Mouse (Mus musculus) erythroblast, embryonic 14.5 days (primary cell): ENCODE measurements around the gene Frat2. TPM values are rescaled to one million over a fixed set of nuclear protein-coding genes. Genes with fewer than 3 reads are reported as not detected.
"Not testable (repeated sequence)": the region's sequence is repeated elsewhere in the genome, so short reads cannot be mapped to it uniquely, and the experiment has no call there.

Source experiments
- H3K27me3 ChIP-seq: 2 replicates; pipeline ENCODE4 v1.6.1; 2012; ENCODE audit warnings: inconsistent platforms; ENCODE audit not compliant: control insufficient read depth
- H3K36me3 ChIP-seq: 2 replicates; pipeline ENCODE4 v1.6.1; 2012; ENCODE audit warnings: mild to moderate bottlenecking, inconsistent platforms; ENCODE audit not compliant: control insufficient read depth
- H3K4me1 ChIP-seq: 2 replicates; pipeline ENCODE4 v1.6.1; 2012; ENCODE audit warnings: inconsistent platforms; ENCODE audit not compliant: control insufficient read depth
- H3K4me3 ChIP-seq: replicated peaks from 2 replicates; pipeline ENCODE3; 2012; ENCODE audit warnings: moderate library complexity, mild to moderate bottlenecking, inconsistent platforms
- H3K9me3 ChIP-seq: 2 replicates; pipeline ENCODE4 v1.6.1; 2012; ENCODE audit warnings: low read length, inconsistent platforms, mixed read lengths; ENCODE audit not compliant: control insufficient read depth
- GATA1 ChIP-seq: IDR thresholded peaks from 2 replicates; pipeline ENCODE4 v1.6.1; 2012; ENCODE audit warnings: low read length, inconsistent platforms, mixed read lengths
- TAL1 ChIP-seq: IDR thresholded peaks from 3 replicates; pipeline ENCODE4 v1.6.1; 2012; ENCODE audit warnings: low read length, inconsistent platforms, mixed read lengths
- polyA plus RNA-seq: library from polyadenylated mRNA; stranded (reverse); fragments of >175 nt; gene quantifications from 2 replicates; pipeline ENCODE4 v1.2.3, GENCODE M21; 2012

Frat2 gene
- polyA plus RNA-seq, 1 experiment: 8.4 TPM

DNA sequence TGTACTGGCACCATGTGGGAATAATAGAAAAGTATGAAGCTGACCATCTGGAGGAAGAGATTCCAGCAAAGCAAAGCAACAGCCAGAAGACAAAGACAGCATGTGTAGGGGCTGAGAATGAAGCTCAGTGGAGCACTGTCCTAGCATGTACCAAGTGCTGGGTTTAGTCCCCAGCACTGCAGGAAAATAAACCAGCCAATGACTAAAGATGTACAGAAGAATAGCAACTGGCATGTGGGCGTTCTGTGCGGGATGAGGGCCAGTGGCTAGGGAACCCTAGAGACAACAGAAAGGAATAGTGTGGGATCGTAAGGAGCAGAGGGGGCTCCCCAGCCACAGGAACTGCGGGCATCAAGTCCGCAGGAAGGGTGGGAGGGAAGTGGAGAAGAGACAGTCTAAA lies 21.4 kb upstream of the Frat2 start:
- TF ChIP-seq GATA1 (no peak), TAL1 (no peak)
- Histone ChIP-seq H3K27me3 (no peaks in the 10 kb centered on the region), H3K4me3 (no peak overlapping the region), H3K9me3 (no peaks in the 10 kb centered on the region), H3K4me1 (peaks cover 13% of the 10 kb centered on the region), H3K36me3 (peaks cover 90% of the 10 kb centered on the region)

DNA sequence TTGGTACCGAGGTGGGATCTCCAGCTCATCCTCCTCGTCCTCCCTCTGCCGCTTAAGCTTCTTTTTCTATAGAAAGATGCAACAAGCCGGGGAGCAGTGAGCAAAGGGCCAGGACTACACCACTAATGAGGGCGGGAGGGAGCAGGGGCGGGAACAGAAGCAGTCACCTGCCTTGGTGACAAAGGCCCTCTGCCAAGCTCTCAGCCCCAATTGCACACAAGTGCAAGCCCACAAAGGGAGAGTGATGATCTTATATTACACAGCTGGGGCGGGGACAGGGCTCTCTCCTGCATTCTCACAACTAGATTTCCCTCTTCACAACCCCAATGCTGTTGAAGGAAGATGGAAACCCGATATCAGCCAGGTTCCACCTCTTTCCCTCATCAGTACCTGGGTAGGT lies 18.8 kb upstream of the Frat2 start:
- no peak overlapping the region for H3K4me3 ChIP-seq
- peaks cover 4% of the 10 kb centered on the region; the same call in 1 of the 2 replicates for H3K4me1 ChIP-seq
- no peaks in the 10 kb centered on the region for H3K27me3 ChIP-seq
- peaks cover 92% of the 10 kb centered on the region for H3K36me3 ChIP-seq
- H3K9me3 ChIP-seq: peaks cover 2% of the 10 kb centered on the region; the same call in 1 of the 2 replicates
- TF ChIP-seq GATA1: no peak

GRCm38 (mm10) chr19:41857816-41858310 lies 9.9 kb upstream of the Frat2 start:
- Histone ChIP-seq H3K4me3 (no peak overlapping the region), H3K27me3 (no peaks in the 10 kb centered on the region), H3K4me1 (peaks cover 26% of the 10 kb centered on the region), H3K9me3 (peaks cover under 1% of the 10 kb centered on the region), H3K36me3 (peaks cover 26% of the 10 kb centered on the region)
- TF ChIP-seq TAL1 (no peak), GATA1 (no peak)

DNA sequence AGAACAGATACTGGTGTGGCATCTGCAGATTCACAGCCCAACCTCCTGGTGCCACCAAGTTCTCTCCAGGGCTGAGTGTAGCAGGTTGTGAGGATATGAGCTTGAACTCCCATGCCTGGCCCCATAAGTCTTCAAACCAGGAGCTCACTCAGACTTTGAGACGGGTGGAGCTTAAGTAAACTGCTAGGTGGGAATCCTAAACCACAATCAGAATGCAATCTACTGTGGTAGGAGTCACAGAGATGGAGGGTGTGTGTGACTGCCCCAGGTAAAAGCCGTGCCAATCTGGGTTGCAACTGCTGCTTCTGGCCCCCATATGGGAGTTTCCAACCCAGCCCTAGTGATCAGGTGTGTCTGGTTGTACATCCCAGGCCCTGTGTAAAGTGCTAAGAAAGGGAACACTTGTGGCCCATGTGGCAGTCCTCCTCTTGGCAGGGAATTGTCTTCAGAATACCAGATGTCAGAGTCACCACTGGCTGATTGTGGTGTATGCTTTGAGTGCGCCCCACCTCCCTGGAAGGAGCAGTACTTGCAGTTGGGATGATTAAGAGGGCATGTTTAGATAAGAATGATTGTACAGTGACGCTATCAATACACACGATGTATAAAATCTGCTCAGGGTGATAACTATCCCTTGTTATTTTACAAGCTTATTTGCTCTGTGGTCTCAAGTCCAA lies 9.3 kb upstream of the Frat2 start:
- Histone ChIP-seq H3K9me3 (peaks cover 5% of the 10 kb centered on the region), H3K36me3 (peaks cover 23% of the 10 kb centered on the region), H3K27me3 (no peaks in the 10 kb centered on the region), H3K4me3 (no peak overlapping the region), H3K4me1 (peaks cover 31% of the 10 kb centered on the region)
- TF ChIP-seq TAL1 (no peak), GATA1 (no peak)

DNA sequence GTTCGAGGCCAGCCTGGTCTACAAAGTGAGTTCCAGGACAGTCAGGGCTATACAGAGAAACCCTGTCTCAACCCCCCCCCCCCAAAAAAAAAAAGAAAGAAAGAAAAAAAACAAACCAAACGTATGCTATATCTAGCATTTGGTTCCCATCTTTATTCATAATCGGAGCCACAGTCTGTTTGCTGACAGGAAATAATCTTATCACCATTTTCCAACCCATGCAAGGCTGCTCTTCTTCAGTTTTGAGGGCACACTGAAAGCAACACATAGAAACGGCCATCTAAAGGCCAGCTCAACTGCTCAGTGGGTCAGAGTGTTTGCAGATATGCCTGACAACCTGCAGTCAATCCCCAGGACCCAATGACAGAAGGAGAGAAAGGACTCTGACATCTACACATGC lies 4.5 kb upstream of the Frat2 start:
- peaks cover 52% of the 10 kb centered on the region for H3K4me1 ChIP-seq
- no peak for TF ChIP-seq TAL1
- TF ChIP-seq GATA1: no peak

DNA sequence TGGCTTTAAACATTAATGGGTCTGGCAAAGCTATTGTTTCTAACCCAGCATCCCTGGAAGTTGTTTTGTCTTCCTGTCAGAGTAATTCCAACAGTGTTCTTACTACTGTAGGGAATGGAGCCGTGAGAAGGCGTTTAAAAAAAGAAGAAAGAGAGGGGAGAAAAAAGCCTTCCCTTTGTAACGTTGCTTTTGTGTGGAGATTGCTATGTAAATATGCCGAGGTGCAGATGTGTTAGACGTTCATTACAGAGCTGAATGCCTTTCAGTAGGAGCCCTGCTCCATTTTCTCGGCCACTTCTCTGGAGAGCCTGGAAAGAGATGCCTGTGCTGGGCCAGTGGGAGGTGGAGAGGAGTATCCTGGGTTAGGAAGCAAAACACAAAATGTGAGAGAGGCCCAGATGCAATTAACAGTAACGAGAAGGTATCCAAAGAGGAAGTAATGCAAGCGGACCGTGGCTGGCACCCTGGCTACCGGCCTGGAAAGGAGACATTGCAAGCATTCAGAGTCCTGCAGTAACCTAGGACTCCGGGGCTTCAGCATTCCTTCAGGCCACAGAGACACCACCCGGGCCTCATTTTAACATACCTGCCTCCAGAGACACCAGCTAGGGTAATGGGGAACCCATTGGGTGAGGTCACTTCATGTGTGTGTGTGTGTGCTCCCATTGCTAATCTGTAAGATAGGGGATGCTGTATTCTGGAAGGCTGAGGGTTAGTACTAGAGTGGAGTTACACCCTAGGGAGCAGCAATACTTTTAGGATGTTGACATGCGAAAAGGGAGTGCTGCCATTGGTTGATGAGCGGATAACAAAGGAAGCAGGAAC lies 3.0 kb upstream of the Frat2 start:
- TF ChIP-seq GATA1 (no peak), TAL1 (no peak)
- Histone ChIP-seq H3K9me3 (peaks cover 5% of the 10 kb centered on the region), H3K4me1 (peaks cover 51% of the 10 kb centered on the region), H3K4me3 (no peak overlapping the region), H3K36me3 (peaks cover 3% of the 10 kb centered on the region; the same call in 1 of the 2 replicates), H3K27me3 (no peaks in the 10 kb centered on the region)

More for the DNA sequence above, 4.5 kb upstream of the Frat2 start:
- peaks cover 5% of the 10 kb centered on the region for H3K9me3 ChIP-seq
- peaks cover 3% of the 10 kb centered on the region; the same call in 1 of the 2 replicates for H3K36me3 ChIP-seq
- H3K4me3 ChIP-seq: no peak overlapping the region
- no peaks in the 10 kb centered on the region for H3K27me3 ChIP-seq

DNA sequence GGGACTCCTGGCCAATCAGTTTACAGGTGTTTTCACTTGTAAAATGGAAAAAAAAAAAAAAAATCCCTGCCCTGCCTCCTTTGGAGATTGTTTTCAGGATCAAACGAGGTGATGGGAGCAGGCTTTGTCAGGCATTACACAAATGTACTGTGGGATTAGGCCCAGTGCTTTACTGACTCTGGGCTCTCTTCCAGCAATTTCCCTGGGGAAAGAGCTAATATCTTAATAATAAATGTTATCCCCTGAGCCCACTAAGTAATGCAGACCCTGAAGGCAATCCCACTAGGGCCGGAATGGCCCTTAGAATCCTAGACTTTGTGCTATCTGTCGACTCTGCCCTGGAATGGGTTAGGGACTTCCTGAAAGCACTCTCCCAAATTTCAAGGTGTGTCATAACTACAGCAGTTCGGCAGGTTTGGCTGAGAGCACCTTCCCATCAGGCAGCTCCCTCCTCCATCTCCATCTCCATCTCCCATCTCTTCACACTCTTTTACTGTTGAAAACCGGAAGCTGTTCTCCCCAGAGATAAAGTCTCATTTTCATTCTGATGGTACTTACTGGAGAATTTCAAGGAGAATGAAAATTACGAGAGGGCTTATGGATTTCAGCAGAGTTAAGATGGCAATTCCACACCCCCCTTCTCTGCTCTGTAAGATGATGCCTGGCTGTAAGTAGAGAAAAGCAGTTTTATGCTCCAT lies 2.2 kb upstream of the Frat2 start:
- H3K4me3 ChIP-seq: no peak overlapping the region
- H3K27me3 ChIP-seq: no peaks in the 10 kb centered on the region
- peaks cover 5% of the 10 kb centered on the region for H3K9me3 ChIP-seq
- H3K36me3 ChIP-seq: peaks cover 5% of the 10 kb centered on the region
- TF ChIP-seq TAL1 (no peak), GATA1 (no peak)
- peaks cover 58% of the 10 kb centered on the region for H3K4me1 ChIP-seq

- Histone ChIP-seq H3K36me3 (peaks cover 12% of the 10 kb centered on the region), H3K4me1 (peaks cover 71% of the 10 kb centered on the region), H3K4me3 (peak overlapping the region; percentile 95)
- not testable (repeated sequence) for H3K27me3 ChIP-seq, H3K9me3 ChIP-seq
Observed at GRCm38 (mm10) chr19:41847614-41847991, 329 bp downstream of the Frat2 start.

DNA sequence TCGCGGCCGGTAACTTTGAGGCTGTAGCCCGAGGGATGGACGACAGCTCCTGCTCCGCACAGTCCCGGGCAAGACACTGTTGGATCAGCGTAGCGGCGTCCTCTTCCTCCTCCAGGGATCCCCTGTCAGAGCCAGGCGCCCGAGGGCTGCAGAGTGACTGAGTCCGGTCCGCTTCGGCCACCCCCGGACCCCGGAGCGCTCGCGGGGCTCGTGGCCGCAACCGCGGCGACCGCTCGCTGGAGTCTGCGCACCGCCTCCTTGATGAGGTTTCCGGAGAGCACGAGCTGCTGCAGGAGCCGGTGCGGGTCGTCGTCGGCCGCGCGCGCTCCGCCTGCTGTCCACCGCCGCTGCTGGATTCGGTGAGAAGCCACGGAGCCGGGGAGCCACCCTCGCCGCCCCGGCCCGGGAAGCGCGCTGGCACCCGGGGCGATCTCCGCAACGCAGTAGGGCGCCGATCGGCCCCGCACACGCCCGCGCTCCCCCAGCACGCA lies 796 bp downstream of the Frat2 start:
- Histone ChIP-seq H3K4me1 (peaks cover 72% of the 10 kb centered on the region), H3K9me3 (no peaks in the 10 kb centered on the region), H3K36me3 (peaks cover 11% of the 10 kb centered on the region), H3K27me3 (no peaks in the 10 kb centered on the region), H3K4me3 (peak overlapping the region; percentile 95)
- TF ChIP-seq GATA1: no peak
- no peak for TF ChIP-seq TAL1
